Mouse (Mus musculus): ENCODE measurements around the gene Meaf6.
A peak's percentile ranks its signal among the peaks of the same experiment; 100 is the strongest.

DNA sequence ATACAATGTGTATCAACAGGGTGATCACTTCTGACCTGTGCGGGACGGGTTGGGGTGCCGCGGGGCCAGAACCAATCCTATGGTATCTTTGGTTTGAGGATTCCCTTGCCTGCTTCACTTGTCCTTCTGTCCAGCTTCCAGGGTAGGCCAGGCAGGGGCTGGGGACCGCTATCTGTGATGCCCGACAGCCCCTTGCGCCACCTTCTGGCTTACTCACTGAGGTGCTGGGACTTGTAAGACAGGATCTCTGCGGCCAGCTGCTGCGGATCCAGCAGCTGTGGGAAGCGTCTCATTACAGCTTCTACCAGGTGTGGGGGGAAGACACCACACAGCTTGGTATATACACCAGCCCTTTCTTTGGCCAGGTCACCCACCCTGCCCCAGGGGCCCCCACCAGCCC, 34.1 kb downstream of the Meaf6 start:
- no peak for TF ChIP-seq POLR2A (IDR thresholded peaks at IDR 0.05; ENCODE audit: borderline replicate concordance, control insufficient read depth, low read depth, low read length)
- peak; percentile 21; the same call in 1 of the 2 replicates for TF ChIP-seq CTCF (IDR thresholded peaks at IDR 0.05; ENCODE audit: control insufficient read depth, insufficient read depth, low read length)

Data from bone marrow, adult 2 months (tissue).